Mouse (Mus musculus) embryonic fibroblast, embryonic 13.5 days (primary cell): Measurements from ENCODE around the gene Kcnh3.

Experiments used
- CTCF ChIP-seq: IDR thresholded peaks from 2 replicates; pipeline ENCODE4 v1.5.1; 2011; ENCODE audit warnings: mild to moderate bottlenecking, control low read depth, low read length, moderate library complexity, borderline replicate concordance; ENCODE audit not compliant: insufficient read depth
- POLR2A ChIP-seq: IDR thresholded peaks from 2 replicates; pipeline ENCODE4 v1.6.1; 2011; ENCODE audit warnings: low read depth, mild to moderate bottlenecking, control low read depth, low read length, moderate library complexity

DNA sequence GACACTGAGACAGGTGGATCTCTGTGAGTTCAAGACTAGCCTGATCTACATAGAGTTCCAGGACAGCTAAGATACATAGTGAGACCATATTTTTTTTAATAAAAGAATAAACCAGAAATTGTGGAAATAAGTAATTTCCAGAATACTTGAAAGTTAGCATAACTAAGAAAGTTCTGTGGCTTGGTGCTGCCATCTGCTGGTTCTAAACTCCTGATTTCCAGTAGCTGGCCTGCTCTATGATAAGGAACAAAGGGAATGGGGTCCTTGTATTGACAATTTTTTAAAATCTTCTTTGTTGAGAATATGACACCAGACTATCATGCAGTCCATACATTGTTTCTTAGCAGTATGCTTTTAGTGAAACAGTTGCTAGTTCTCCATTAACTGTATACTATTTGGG, 25.9 kb upstream of the Kcnh3 start:
- TF ChIP-seq CTCF: no peak
- TF ChIP-seq POLR2A: no peak
